Mouse (Mus musculus): ENCODE measurements around the gene Itpkb.

GRCm38 (mm10) chr1:180370858-180371652, 40.8 kb downstream of the Itpkb start:
- TF ChIP-seq CTCF (IDR thresholded peaks at IDR 0.05; ENCODE audit: insufficient read depth, low read length) (no peak), POLR2A (IDR thresholded peaks at IDR 0.05; ENCODE audit: borderline replicate concordance, extremely low read depth, low read depth, low read length) (no peak)

Measured in lung, adult 2 months (tissue).